Mouse (Mus musculus): ENCODE data around the gene Lingo3. TPM values are rescaled to one million over a fixed set of nuclear protein-coding genes. Genes with fewer than 3 reads are reported as not detected.
A peak's percentile ranks its signal among the peaks of the same experiment; 100 is the strongest.
"Not testable (repeated sequence)": the region's sequence is repeated elsewhere in the genome, so short reads cannot be mapped to it uniquely, and the experiment has no call there.

The Lingo3 gene
- polyA plus RNA-seq, 1 experiment from 2014 or later, result 0.77 TPM

DNA sequence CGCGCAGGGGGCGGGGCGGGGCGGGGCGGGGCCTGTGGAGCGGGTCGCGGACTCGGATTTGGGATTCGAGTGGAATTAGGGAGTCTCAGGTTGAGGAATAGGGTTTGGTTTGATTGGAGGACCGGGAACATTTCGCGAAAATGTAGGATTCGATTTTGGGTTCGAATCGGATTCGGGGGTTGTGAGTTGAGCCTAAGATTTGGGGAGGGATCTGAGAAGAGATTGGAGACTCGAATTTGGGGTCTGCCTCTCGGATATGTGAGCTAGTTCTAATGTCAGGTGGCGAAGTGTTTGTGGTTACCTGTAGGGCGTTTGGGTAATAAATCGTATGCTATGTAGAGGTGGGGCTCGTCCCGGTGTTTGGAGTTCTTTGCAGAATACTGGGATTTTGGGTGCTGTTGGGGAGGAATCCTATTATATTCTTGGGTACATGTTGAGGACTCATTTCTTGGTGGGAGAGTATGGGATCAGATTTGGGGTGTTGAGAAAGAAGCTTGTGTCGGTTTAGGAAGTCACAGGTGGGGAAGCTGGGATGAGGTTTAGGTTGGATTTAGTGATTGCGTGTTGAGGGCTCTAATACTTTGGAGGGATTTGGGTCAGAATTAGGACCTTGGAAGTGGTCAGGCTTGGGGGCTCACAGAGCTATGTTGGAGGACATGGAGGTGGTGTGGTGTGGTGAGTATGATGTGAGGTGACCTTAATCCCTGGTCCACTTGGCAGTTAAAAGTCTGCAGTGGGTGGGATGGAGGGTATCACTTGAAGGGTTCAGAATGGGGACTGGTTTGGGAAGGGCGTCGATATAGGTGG is 16.6 kb downstream of the Lingo3 start:
- ATAC-seq (ENCODE audit: low FRiP score, low read depth), result no peak
- Histone ChIP-seq H3K9ac (replicated peaks) (peak overlapping the region; percentile 97), H3K9me3 (no peaks in the 10 kb centered on the region), H3K27me3 (no peaks in the 10 kb centered on the region), H3K4me3 (peak overlapping the region; percentile 90), H3K4me1 (peaks cover 41% of the 10 kb centered on the region), H3K36me3 (peaks cover 24% of the 10 kb centered on the region), H3K4me2 (replicated peaks) (peak overlapping the region; percentile 98), H3K27ac (replicated peaks) (peak overlapping the region; percentile 91)
- WGBS, result 9% methylated on average over 29 of the region's 29 CpGs

DNA sequence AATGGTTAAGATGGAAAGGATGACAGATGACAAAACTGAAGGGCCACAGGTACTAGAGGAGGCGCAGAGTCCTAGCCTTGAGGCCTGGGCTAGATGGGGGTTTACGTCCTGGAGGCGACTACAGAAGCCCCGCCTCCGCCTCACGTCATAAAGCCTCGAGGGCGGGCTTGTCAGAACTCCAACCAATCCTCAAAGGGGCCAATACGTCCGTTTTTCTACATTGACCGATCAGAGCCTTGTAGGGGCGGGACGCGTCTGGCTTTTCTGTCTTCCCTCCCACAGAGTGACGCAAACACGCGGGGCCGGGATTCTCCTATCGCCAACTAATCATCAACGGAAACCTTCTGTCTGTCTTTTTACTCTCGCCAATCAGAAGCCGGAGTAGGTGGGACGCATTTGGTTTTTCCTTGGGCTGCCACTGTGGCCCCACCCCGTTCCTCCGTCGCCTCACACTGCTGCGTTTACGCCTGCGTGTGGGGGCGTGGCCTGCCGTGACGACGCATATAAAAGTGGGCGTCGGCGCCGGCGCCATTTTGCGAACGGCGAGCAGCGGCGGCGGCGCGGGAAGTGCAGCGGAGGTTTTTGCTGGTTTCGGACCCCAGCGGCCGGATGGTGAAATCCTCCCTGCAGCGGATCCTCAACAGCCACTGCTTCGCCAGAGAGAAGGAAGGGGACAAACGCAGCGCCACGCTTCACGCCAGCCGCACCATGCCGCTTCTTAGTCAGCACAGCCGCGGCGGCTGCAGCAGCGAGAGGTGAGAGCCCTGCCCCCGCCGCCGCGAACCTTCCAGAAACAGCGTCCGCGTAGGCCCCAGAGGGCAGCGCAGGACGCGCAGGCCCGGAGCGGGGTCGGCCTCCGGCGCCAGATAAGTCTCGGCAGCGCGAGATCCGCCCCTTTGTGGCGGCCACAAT is 17.4 kb downstream of the Lingo3 start, which contains the start of gene Oaz1:
TSS of gene Oaz1 (plus strand) at position 506 of the 912 bp plus-strand sequence.
- under 1% methylated on average over 77 of the region's 82 CpGs for WGBS
- H3K36me3 ChIP-seq, result peaks cover 24% of the 10 kb centered on the region
- no peaks in the 10 kb centered on the region for H3K9me3 ChIP-seq
- no peaks in the 10 kb centered on the region for H3K27me3 ChIP-seq
- peak; percentile 96 for ATAC-seq (ENCODE audit: low FRiP score, low read depth)
- peaks cover 39% of the 10 kb centered on the region for H3K4me1 ChIP-seq
- peak within 1 kb of the TSS; percentile 98 for H3K4me2 ChIP-seq (replicated peaks)
- H3K9ac ChIP-seq (replicated peaks), result peak within 1 kb of the TSS; percentile 97
- H3K4me3 ChIP-seq, result peak within 1 kb of the TSS; percentile 90
- peak within 1 kb of the TSS; percentile 91 for H3K27ac ChIP-seq (replicated peaks)

DNA sequence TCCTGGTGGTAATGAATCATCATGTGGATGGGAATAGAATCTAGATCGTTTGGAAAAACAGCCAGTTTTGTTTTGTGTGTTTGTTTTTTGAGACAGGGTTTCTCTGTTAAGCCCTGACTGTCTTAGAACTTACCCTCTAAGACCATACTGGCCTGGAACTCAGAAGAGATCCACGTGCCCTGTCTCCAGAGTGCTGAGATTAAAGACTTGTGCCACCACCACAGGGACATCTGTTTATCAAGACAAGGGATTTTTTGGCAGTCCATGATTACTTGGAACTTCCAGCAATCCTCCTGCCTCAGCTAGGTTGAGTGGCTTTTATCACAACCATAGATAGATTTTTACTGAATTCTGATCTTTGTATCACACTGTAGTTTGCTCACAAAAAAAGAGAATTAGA is 19.0 kb downstream of the Lingo3 start:
- 78% methylated on average over 2 of the region's 2 CpGs for WGBS
- H3K27ac ChIP-seq (replicated peaks), result no peak overlapping the region
- peaks cover 16% of the 10 kb centered on the region for H3K36me3 ChIP-seq
- H3K4me2 ChIP-seq (replicated peaks), result no peak overlapping the region
- peaks cover 24% of the 10 kb centered on the region for H3K4me1 ChIP-seq
- H3K27me3 ChIP-seq, result no peaks in the 10 kb centered on the region
- H3K9me3 ChIP-seq, result no peaks in the 10 kb centered on the region
- no peak overlapping the region for H3K4me3 ChIP-seq
- ATAC-seq (ENCODE audit: low FRiP score, low read depth), result no peak
- H3K9ac ChIP-seq (replicated peaks), result no peak overlapping the region

DNA sequence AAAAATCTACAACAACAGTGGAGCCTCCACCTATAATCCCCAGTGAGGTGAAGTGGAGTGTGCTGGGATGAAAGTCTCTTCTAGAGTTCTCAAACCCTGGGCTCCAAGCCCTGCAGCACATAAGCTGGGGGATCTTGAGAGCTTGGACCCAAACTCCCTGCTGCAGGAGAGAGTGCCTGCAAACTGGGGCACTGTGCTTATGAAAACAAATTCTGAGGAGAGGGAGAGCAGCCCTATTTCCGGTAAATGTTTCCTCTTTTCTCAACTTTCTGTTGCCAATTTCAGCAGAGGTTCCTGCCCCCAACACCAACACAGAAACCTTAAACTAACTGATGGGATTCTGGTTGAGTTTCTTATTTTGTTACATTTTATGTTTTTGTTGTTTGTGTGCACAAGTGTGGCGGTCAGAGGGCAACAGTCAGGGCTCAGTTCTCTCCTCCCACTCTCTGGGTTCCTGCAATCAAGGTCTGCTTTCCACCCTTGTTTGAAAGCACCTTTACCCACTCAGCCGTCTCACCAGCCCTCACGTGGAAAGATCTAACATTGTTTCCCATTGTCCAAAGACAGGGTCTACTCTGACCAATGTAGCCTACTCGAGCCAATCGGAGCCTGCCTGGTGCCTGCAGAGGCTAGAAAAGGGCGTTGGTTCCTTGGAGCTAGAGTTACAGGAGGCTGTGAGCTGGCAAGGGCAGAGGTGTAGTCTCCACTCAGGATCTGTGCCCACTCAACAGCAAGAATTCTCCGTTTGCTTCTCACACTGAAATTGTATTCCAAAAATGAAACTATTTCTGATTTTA is 19.8 kb downstream of the Lingo3 start:
- Histone ChIP-seq H3K36me3 (peaks cover 8% of the 10 kb centered on the region), H3K4me2 (replicated peaks) (no peak overlapping the region), H3K4me3 (no peak overlapping the region), H3K27me3 (no peaks in the 10 kb centered on the region), H3K9me3 (no peaks in the 10 kb centered on the region), H3K4me1 (peaks cover 16% of the 10 kb centered on the region), H3K9ac (replicated peaks) (no peak overlapping the region; the same call in 1 of the 2 replicates), H3K27ac (replicated peaks) (no peak overlapping the region)
- ATAC-seq (ENCODE audit: low FRiP score, low read depth), result no peak
- WGBS, result 76% methylated on average over 8 of the region's 8 CpGs

DNA sequence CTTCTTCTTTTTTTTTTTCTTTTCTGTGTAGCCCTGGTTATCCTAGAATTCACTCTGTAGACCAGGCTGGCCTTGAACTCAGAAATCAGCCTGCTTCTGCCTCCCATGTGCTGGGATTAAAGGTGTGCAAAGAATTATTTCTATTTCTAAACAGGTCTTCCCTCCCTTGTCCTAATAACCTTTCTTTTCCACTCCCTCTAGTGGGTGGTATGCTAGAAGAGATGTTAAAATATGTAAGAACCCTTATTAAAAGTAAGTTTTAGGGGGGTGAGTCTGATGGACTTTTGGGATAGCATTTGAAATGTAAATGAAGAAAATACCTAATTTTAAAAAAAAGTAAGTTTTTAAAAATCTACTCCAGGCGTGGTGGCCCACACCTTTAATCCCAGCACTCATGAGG is 20.5 kb downstream of the Lingo3 start:
- Histone ChIP-seq H3K27me3 (no peaks in the 10 kb centered on the region), H3K4me2 (replicated peaks) (no peak overlapping the region), H3K36me3 (0 out of 2 replicates have a peak, but pooled peaks cover 3% of the 10 kb centered on the region), H3K27ac (replicated peaks) (no peak overlapping the region), H3K9me3 (no peaks in the 10 kb centered on the region), H3K9ac (replicated peaks) (no peak overlapping the region), H3K4me1 (peaks cover 13% of the 10 kb centered on the region), H3K4me3 (no peak overlapping the region)
- WGBS, result 82% methylated on average over 1 of the region's 1 CpGs
- no peak for ATAC-seq (ENCODE audit: low FRiP score, low read depth)

DNA sequence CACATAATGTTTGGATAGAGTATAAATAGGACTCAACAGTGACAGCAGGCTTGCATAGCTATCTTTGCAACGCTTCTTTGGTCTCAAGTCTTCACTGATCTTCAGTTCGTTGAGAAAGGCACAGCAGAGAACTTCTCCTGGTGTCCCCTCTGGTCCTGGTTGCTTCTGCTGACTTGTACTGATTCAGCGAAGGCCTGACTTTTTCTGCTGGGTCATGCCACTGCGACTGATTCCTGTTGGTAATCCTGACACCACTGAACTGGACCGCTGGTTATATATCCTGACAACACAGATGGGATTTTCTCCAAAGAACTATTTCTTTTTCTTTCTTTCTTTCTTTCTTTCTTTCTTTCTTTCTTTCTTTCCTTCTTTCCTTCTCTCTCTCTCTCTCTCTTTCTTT is 21.3 kb downstream of the Lingo3 start:
- Histone ChIP-seq H3K27ac (replicated peaks) (no peak overlapping the region), H3K27me3 (no peaks in the 10 kb centered on the region), H3K4me2 (replicated peaks) (no peak overlapping the region), H3K4me3 (no peak overlapping the region), H3K9me3 (no peaks in the 10 kb centered on the region), H3K9ac (replicated peaks) (no peak overlapping the region), H3K36me3 (no peaks in the 10 kb centered on the region), H3K4me1 (peaks cover 6% of the 10 kb centered on the region)
- ATAC-seq (ENCODE audit: low FRiP score, low read depth), result no peak
- 86% methylated on average over 5 of the region's 5 CpGs for WGBS

DNA sequence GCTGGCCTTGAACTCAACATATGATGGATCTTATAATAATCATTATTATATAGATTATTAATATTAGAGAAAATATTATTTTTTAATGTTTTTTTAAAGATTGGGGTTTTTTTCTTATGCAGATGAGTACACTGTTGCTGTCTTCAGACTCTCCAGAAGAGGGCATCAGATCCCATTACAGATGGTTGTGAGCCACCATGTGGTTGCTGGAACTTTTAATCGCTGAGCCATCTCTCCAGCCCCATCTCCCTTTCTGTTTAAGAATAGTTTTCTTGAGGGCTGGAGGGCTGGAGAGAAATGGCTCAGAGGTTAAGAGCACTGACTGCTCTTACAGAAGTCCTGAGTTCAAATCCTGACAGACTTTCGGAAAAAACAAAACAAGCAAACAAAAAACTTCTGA is 21.8 kb downstream of the Lingo3 start:
- no peak overlapping the region for H3K27ac ChIP-seq (replicated peaks)
- 38% methylated on average over 2 of the region's 2 CpGs for WGBS
- no peak for ATAC-seq (ENCODE audit: low FRiP score, low read depth)

DNA sequence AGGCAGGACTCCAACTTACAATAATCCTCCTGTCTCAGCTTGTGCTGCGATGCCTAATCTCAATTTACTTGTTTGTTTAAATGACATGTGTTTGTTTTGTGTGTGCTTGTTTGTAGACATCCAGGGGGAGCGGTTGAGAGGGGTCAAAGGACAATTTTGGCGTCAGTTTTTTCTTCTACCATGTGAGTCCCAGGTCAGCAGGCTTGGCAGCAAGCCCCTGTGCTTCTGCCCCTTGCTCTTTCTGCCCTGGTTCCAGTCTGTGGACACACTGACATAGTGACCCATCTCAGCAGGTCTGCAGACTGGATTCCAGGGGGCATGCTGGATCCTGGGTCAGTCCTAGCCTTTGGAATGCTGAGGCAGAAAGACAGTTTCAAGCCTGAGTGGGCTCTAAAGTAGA is 24.4 kb downstream of the Lingo3 start:
- 57% methylated on average over 3 of the region's 3 CpGs for whole genome bisulfite sequencing
- Histone ChIP-seq H3K27ac (replicated peaks) (no peak overlapping the region), H3K27me3 (no peaks in the 10 kb centered on the region), H3K4me3 (no peak overlapping the region), H3K4me1 (no peaks in the 10 kb centered on the region), H3K36me3 (no peaks in the 10 kb centered on the region), H3K4me2 (replicated peaks) (no peak overlapping the region), H3K9me3 (no peaks in the 10 kb centered on the region), H3K9ac (replicated peaks) (no peak overlapping the region)
- no peak for ATAC-seq (ENCODE audit: low FRiP score, low read depth)

More for the DNA sequence above, 21.8 kb downstream of the Lingo3 start:
- H3K4me1 ChIP-seq, result 0 out of 2 replicates have a peak, but pooled peaks cover 4% of the 10 kb centered on the region
- no peaks in the 10 kb centered on the region for H3K9me3 ChIP-seq
- no peak overlapping the region for H3K4me3 ChIP-seq
- H3K9ac ChIP-seq (replicated peaks), result no peak overlapping the region
- no peak overlapping the region for H3K4me2 ChIP-seq (replicated peaks)
- H3K36me3 ChIP-seq, result no peaks in the 10 kb centered on the region
- H3K27me3 ChIP-seq, result no peaks in the 10 kb centered on the region

DNA sequence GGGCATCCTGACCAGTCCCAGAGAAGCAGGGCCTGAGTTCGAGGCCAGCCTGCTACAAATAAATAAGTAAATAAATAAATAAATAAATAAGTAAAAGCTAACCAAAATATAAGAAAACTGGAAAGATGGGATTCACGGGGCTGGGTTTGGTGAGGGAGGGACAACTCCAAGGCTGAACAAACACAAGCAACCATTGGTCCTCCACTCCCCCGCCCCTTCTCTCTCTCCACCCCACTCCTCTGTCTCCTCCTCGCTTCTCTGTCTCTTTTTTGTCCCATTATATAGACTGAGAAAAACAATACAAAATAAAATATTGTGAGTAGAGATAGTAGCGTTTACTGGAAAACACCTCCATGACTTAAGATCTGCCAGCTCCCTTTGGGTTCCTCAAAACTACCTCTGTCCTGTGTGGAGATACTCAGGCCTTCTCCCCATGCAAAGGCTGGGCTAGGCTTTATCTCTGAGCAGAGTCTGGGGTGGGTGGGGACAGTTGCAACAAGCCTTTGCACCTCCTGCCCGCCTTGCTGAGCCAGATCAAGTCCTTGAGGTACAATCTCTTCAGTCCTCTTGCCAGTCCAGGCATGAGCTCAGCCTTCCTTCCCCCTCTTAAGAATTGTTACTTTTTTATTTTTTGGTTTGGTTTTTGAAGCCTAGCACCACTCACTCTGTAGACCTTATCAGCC is 25.1 kb downstream of the Lingo3 start:
- ATAC-seq (ENCODE audit: low FRiP score, low read depth), result no peak
- Histone ChIP-seq H3K36me3 (no peaks in the 10 kb centered on the region), H3K4me2 (replicated peaks) (no peak overlapping the region), H3K27ac (replicated peaks) (no peak overlapping the region), H3K9me3 (no peaks in the 10 kb centered on the region), H3K9ac (replicated peaks) (no peak overlapping the region), H3K27me3 (no peaks in the 10 kb centered on the region), H3K4me1 (no peaks in the 10 kb centered on the region), H3K4me3 (no peak overlapping the region)
- WGBS, result 56% methylated on average over 6 of the region's 6 CpGs

DNA sequence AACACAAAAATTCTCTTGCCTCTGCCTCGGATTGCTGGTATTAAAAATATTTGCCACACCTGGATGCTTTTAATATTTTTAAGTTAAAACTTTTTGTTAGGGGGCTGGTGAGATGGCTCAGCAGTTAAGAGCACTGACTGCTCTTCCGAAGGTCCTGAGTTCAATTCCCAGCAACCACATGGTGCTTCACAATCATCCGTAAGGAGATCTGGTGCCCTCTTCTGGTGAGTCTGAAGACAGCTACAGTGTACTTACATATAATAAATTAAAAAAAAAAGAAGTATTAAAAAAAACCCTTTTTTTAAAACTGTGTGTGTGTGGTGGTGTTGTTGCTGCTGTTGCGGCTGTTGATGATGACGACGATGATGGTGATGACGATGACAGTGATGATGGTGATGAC is 25.9 kb downstream of the Lingo3 start:
- not testable (repeated sequence) for H3K4me3 ChIP-seq; ATAC-seq (ENCODE audit: low FRiP score, low read depth); H3K4me1 ChIP-seq; H3K4me2 ChIP-seq (replicated peaks); H3K36me3 ChIP-seq; H3K27me3 ChIP-seq; H3K9me3 ChIP-seq; H3K9ac ChIP-seq (replicated peaks); H3K27ac ChIP-seq (replicated peaks)
- WGBS, result 81% methylated on average over 7 of the region's 7 CpGs

DNA sequence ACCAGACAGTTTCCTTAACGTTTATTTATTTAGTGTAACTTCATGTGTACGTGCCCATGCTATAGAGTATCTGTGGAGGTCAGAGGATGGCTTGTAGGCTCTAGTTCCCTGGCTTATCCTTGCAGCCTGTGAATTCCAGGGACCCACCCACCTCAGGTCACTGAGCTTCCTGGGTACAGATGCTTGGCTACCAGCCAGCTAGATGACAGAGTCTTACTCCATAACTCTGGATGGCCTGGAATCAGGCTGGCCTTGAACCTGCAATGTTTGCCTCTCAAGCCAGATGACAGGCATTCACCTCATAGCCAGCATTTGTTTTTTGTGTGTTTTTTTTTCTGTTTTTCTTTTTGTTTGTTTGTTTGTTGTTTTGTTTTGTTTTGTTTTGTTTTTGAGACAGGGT is 26.7 kb downstream of the Lingo3 start:
- no peaks in the 10 kb centered on the region for H3K36me3 ChIP-seq
- no peaks in the 10 kb centered on the region for H3K4me1 ChIP-seq
- no peak overlapping the region for H3K9ac ChIP-seq (replicated peaks)
- ATAC-seq (ENCODE audit: low FRiP score, low read depth), result no peak
- H3K9me3 ChIP-seq, result no peaks in the 10 kb centered on the region
- H3K4me3 ChIP-seq, result no peak overlapping the region
- H3K4me2 ChIP-seq (replicated peaks), result no peak overlapping the region
- WGBS, result 90% methylated on average over 2 of the region's 2 CpGs
- H3K27me3 ChIP-seq, result no peaks in the 10 kb centered on the region; the same call in 1 of the 2 replicates
- H3K27ac ChIP-seq (replicated peaks), result no peak overlapping the region
